Mouse (Mus musculus) limb, embryonic 14.5 days (tissue): ENCODE results near the gene 4933415F23Rik. TPM values are rescaled to one million over a fixed set of nuclear protein-coding genes. Genes with fewer than 3 reads are reported as not detected.
"Not testable (repeated sequence)": the region's sequence is repeated elsewhere in the genome, so short reads cannot be mapped to it uniquely, and the experiment has no call there.

Source experiments
- ATAC-seq: fragments of 200-750 bp; cut with Nextera tagmentation; 2 replicates; pipeline ENCODE4 v1.8.0; 2017; ENCODE audit warnings: low read depth, moderate number of reproducible peaks, moderate TSS enrichment; ENCODE audit not compliant: low FRiP score
- DNase-seq: peaks from one replicate; pipeline ENCODE4 v3.0.0-alpha.2; 2015; ENCODE audit warnings: low spot score
- H3K27ac ChIP-seq: fragments of 300-500 bp; sonication (generic); replicated peaks from 2 replicates; pipeline ENCODE4 v1.5.1; 2014; ENCODE audit warnings: low read depth, mild to moderate bottlenecking, low read length, moderate library complexity, mixed read lengths
- H3K27me3 ChIP-seq: fragments of 300-500 bp; sonication (generic); 2 replicates; pipeline ENCODE4 v1.6.1; 2014; ENCODE audit warnings: low read length, mixed read lengths; ENCODE audit not compliant: control insufficient read depth, insufficient read depth
- H3K36me3 ChIP-seq: fragments of 300-500 bp; sonication (generic); 2 replicates; pipeline ENCODE4 v1.6.1; 2014; ENCODE audit warnings: mild to moderate bottlenecking, low read length, moderate library complexity, mixed read lengths; ENCODE audit not compliant: control insufficient read depth, insufficient read depth
- H3K4me1 ChIP-seq: fragments of 300-500 bp; sonication (generic); 2 replicates; pipeline ENCODE4 v1.6.1; 2014; ENCODE audit warnings: antibody characterized with exemption, low read length, mixed read lengths; ENCODE audit not compliant: control insufficient read depth, insufficient read depth
- H3K4me2 ChIP-seq: fragments of 300-500 bp; sonication (generic); replicated peaks from 2 replicates; pipeline ENCODE4 v1.6.1; 2014; ENCODE audit warnings: low read depth, mild to moderate bottlenecking, low read length, moderate library complexity; ENCODE audit not compliant: severe bottlenecking
- H3K4me3 ChIP-seq: fragments of 300-500 bp; sonication (generic); replicated peaks from 2 replicates; pipeline ENCODE4 v1.5.1; 2014; ENCODE audit warnings: low read length
- H3K9ac ChIP-seq: fragments of 300-500 bp; sonication (generic); 2 replicates; pipeline ENCODE4 v1.6.1; 2014; ENCODE audit warnings: mild to moderate bottlenecking, low read depth, low read length, moderate library complexity; ENCODE audit not compliant: severe bottlenecking
- H3K9me3 ChIP-seq: fragments of 300-500 bp; sonication (generic); 2 replicates; pipeline ENCODE4 v1.6.1; 2016; ENCODE audit warnings: low read length; ENCODE audit not compliant: control insufficient read depth
- POLR2A ChIP-seq: fragments of 200-500 bp; IDR thresholded peaks from 2 replicates; pipeline ENCODE4 v1.8.0; 2012; ENCODE audit warnings: inconsistent platforms, mild to moderate bottlenecking, moderate library complexity, borderline replicate concordance; ENCODE audit not compliant: insufficient read depth, insufficient read length; ENCODE audit errors: extremely low read depth
- WGBS: fragments of 180-500 bp; shearing (Covaris S2); extraction: QIAGEN DNeasy Blood & Tissue Kit; methylation state at CpG from one replicate; pipeline ENCODE4 v1.1.7; 2014; 5-methylcytosine and 5-hydroxymethylcytosine counted together
- polyA plus RNA-seq, 2 experiments: library from polyadenylated mRNA; depleted of rRNA in 1 of 2; stranded (reverse) in 1 of 2; unstranded in 1 of 2; fragments of >200 nt; fragmentation: Nextera tagmentation in 1 of 2; extraction: Ambion mirVana in 1 of 2; gene quantifications; 2 replicates each; pipeline versions ENCODE4 v1.2.1 to v1.2.3; 2012 to 2014

The 4933415F23Rik gene
- polyA plus RNA-seq (2012; rRNA removed) (0.05 TPM in 1 of 2 replicates, not detected in the other), polyA plus RNA-seq (2014; fragmentation: Nextera tagmentation; extraction: Ambion mirVana) (not detected in 2 replicates)

GRCm38 (mm10) chr1:23102021-23102420 lies at the start of gene 4933415F23Rik:
Gene 4933415F23Rik (minus strand): TSS chr1:23102253.
- no peak for DNase-seq
- no peak within 1 kb of the TSS for H3K4me2 ChIP-seq
- H3K9ac ChIP-seq: no peak within 1 kb of the TSS
- H3K27ac ChIP-seq: no peak within 1 kb of the TSS
- H3K4me3 ChIP-seq: no peak within 1 kb of the TSS
- no peak for TF ChIP-seq POLR2A
- no peaks in the 10 kb centered on the region for H3K27me3 ChIP-seq
- H3K4me1 ChIP-seq: no peaks in the 10 kb centered on the region
- WGBS: 93% methylated on average over 20 of the region's 20 CpGs
- H3K9me3 ChIP-seq: no peaks in the 10 kb centered on the region
- no peak for ATAC-seq
- H3K36me3 ChIP-seq: no peaks in the 10 kb centered on the region

DNA sequence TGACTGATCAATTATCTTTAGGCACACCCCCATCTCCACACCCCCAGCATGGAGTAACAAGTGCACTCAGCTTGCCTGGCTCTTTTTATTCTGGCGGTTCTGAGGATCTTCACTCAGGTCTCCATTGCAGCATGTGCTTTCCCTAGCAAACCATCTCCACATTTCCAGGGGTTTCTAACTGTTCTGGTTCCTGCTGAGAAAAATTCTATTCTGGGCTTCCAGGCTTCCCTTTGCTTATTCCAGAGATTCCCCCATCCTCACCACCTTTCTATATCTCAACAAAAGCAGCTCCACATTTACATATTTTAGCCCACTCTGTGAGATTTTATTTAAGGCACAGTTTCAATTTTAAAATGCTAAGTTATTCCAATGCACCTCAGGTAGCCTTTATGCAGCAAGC lies 49.7 kb upstream of the 4933415F23Rik start:
- no peak overlapping the region for H3K4me3 ChIP-seq
- no peak for DNase-seq
- ATAC-seq: no peak

GRCm38 (mm10) chr1:23146198-23146873 lies 44.3 kb upstream of the 4933415F23Rik start:
- no peak for ATAC-seq
- Histone ChIP-seq H3K36me3 (no peaks in the 10 kb centered on the region), H3K4me2 (no peak overlapping the region), H3K27me3 (no peaks in the 10 kb centered on the region), H3K27ac (no peak overlapping the region), H3K4me3 (no peak overlapping the region), H3K9me3 (no peaks in the 10 kb centered on the region), H3K9ac (no peak overlapping the region), H3K4me1 (no peaks in the 10 kb centered on the region)
- 59% methylated on average over 5 of the region's 5 CpGs for WGBS
- no peak for TF ChIP-seq POLR2A
- DNase-seq: peak; percentile 9

More for the DNA sequence above, 49.7 kb upstream of the 4933415F23Rik start:
- no peak overlapping the region for H3K27ac ChIP-seq
- H3K4me2 ChIP-seq: no peak overlapping the region
- no peaks in the 10 kb centered on the region for H3K36me3 ChIP-seq
- WGBS: 78% methylated on average over 1 of the region's 1 CpGs
- H3K9me3 ChIP-seq: no peaks in the 10 kb centered on the region
- H3K27me3 ChIP-seq: no peaks in the 10 kb centered on the region
- TF ChIP-seq POLR2A: no peak
- no peaks in the 10 kb centered on the region for H3K4me1 ChIP-seq
- no peak overlapping the region for H3K9ac ChIP-seq

- no peaks in the 10 kb centered on the region for H3K4me1 ChIP-seq
- no peak overlapping the region for H3K4me2 ChIP-seq
- DNase-seq: no peak
- no peaks in the 10 kb centered on the region for H3K9me3 ChIP-seq
- H3K36me3 ChIP-seq: no peaks in the 10 kb centered on the region
- WGBS: 78% methylated on average over 10 of the region's 10 CpGs
- no peak overlapping the region for H3K27ac ChIP-seq
- no peak for TF ChIP-seq POLR2A
- no peak for ATAC-seq
- no peak overlapping the region for H3K4me3 ChIP-seq
- no peaks in the 10 kb centered on the region for H3K27me3 ChIP-seq
- H3K9ac ChIP-seq: no peak overlapping the region
Observed at GRCm38 (mm10) chr1:23141121-23141811, 39.2 kb upstream of the 4933415F23Rik start.

DNA sequence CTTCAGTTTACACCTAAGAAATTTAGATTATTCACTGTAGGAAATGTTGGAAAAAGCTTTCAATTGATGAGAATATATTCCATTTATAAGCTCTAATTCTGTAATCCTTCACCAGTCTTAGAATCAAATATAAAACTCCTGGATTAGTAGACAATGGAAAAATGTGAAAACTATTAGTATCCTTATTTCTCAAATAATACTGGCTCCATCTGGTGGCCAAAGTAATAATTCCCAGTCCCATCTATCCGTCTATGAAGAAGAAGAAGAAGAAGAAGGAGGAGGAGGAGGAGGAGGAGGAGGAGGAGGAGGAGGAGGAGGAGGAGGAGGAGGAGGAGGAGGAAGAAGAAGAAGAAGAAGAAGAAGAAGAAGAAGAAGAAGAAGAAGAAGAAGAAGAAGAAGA lies 38.5 kb upstream of the 4933415F23Rik start:
- peak; percentile 73 for DNase-seq
- 0% methylated on average over 1 of the region's 1 CpGs for WGBS
- not testable (repeated sequence) for H3K4me3 ChIP-seq, H3K36me3 ChIP-seq, ATAC-seq, H3K4me2 ChIP-seq, H3K9ac ChIP-seq, H3K27me3 ChIP-seq, H3K27ac ChIP-seq, H3K4me1 ChIP-seq, H3K9me3 ChIP-seq
